Mouse (Mus musculus) intestine, embryonic 16.5 days (tissue): ENCODE results near the gene Krt5. TPM values are rescaled to one million over a fixed set of nuclear protein-coding genes. Genes with fewer than 3 reads are reported as not detected.

Experiments used
- ATAC-seq: fragments of 200-750 bp; cut with Nextera tagmentation; 2 replicates; pipeline ENCODE4 v1.8.0; 2017; ENCODE audit warnings: moderate TSS enrichment, moderate library complexity
- H3K27ac ChIP-seq: fragments of 300-500 bp; sonication (generic); 2 replicates; pipeline ENCODE4 v1.5.1; 2014; ENCODE audit warnings: mild to moderate bottlenecking, low read length
- H3K27me3 ChIP-seq: fragments of 300-500 bp; sonication (generic); replicated peaks from 2 replicates; pipeline ENCODE4 v1.6.1; 2014; ENCODE audit warnings: low read length, control low read depth, mixed read lengths; ENCODE audit not compliant: control insufficient read depth, insufficient read depth
- H3K36me3 ChIP-seq: fragments of 300-500 bp; sonication (generic); 2 replicates; pipeline ENCODE4 v1.6.1; 2014; ENCODE audit warnings: low read length, control low read depth; ENCODE audit not compliant: control insufficient read depth, insufficient read depth
- H3K4me1 ChIP-seq: fragments of 300-500 bp; sonication (generic); 2 replicates; pipeline ENCODE4 v1.6.1; 2014; ENCODE audit warnings: low read length, control low read depth, mixed read lengths; ENCODE audit not compliant: control insufficient read depth, insufficient read depth
- H3K4me2 ChIP-seq: fragments of 300-500 bp; sonication (generic); 2 replicates; pipeline ENCODE4 v1.6.1; 2014; ENCODE audit warnings: low read depth, low read length, control low read depth
- H3K4me3 ChIP-seq: fragments of 300-500 bp; sonication (generic); 2 replicates; pipeline ENCODE4 v1.5.1; 2014; ENCODE audit warnings: mild to moderate bottlenecking, low read length
- H3K9ac ChIP-seq: fragments of 300-500 bp; sonication (generic); 2 replicates; pipeline ENCODE4 v1.6.1; 2014; ENCODE audit warnings: low read depth, low read length
- H3K9me3 ChIP-seq: fragments of 300-500 bp; sonication (generic); 2 replicates; pipeline ENCODE4 v1.6.1; 2016; ENCODE audit warnings: low read length, control low read depth; ENCODE audit not compliant: control insufficient read depth
- WGBS: fragments of 180-500 bp; shearing (Covaris S2); extraction: QIAGEN DNeasy Blood & Tissue Kit; methylation state at CpG from one replicate; pipeline ENCODE4 v1.1.7; 2014; 5-methylcytosine and 5-hydroxymethylcytosine counted together
- polyA plus RNA-seq: library from polyadenylated mRNA; unstranded; fragments of >200 nt; fragmentation: Nextera tagmentation; extraction: Ambion mirVana; gene quantifications from 2 replicates; pipeline ENCODE4 v1.2.1, GENCODE M21; 2015

Gene Krt5
- 0.13 and 0.34 TPM in 2 replicates for polyA plus RNA-seq

DNA sequence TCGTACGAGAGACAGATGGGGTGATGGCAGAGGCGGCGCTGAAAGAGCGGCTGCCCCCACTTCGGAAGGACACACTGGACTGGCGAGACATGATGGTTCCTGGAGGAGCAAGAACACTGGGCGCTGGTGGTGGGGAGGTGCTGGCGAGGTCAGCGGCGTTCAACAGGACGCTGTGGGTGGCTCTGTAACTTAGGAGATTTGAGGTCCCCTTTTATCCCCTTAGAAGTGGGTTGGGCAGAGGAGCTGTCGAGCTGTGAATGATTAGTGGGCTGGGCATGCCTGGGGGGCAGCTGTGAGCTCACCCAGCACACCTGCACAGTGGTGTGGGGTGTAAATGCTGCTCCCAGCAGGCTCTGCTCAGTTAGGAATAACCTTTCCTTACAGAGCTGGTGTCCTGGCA is at the start of gene Krt5:
Krt5 (minus strand) TSS at position 179 of the 400 bp plus-strand sequence.
- H3K27ac ChIP-seq, result no peak within 1 kb of the TSS
- no peak within 1 kb of the TSS for H3K4me3 ChIP-seq
- H3K9me3 ChIP-seq, result no peaks in the 10 kb centered on the region
- H3K9ac ChIP-seq, result no peak within 1 kb of the TSS
- no peaks in the 10 kb centered on the region for H3K27me3 ChIP-seq
- no peak for ATAC-seq
- 64% methylated on average over 13 of the region's 13 CpGs for WGBS
- no peaks in the 10 kb centered on the region for H3K36me3 ChIP-seq
- no peaks in the 10 kb centered on the region for H3K4me1 ChIP-seq
- H3K4me2 ChIP-seq, result no peak within 1 kb of the TSS

DNA sequence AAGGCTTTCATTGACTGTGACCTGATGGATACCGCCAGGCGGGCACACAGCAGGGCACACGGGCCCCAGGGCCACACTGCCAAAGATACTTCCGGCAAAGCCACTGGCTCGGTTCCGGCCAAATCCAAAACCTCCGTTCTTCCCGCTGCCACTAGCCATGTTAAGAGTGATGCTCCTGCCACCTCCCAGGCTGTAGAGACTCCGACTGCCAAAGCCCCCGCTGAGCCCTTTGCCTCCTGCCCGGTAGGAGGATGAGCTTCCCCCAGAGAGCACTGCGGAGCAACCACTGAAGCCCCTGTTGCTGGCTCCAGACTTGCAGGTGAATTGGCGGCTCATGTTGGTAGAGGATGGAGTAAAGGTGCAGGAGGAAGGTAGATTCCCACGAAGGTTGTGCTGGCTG is 30.0 kb upstream of the Krt5 start, which contains the start of gene Krt71:
Krt71 (minus strand) TSS at position 399 of the 400 bp plus-strand sequence.
- no peaks in the 10 kb centered on the region for H3K36me3 ChIP-seq
- H3K27me3 ChIP-seq, result no peaks in the 10 kb centered on the region
- no peak within 1 kb of the TSS for H3K4me3 ChIP-seq
- H3K4me1 ChIP-seq, result no peaks in the 10 kb centered on the region
- WGBS, result 62% methylated on average over 14 of the region's 14 CpGs
- no peak within 1 kb of the TSS for H3K9ac ChIP-seq
- H3K27ac ChIP-seq, result no peak within 1 kb of the TSS
- H3K9me3 ChIP-seq, result no peaks in the 10 kb centered on the region
- ATAC-seq, result no peak
- H3K4me2 ChIP-seq, result no peak within 1 kb of the TSS

DNA sequence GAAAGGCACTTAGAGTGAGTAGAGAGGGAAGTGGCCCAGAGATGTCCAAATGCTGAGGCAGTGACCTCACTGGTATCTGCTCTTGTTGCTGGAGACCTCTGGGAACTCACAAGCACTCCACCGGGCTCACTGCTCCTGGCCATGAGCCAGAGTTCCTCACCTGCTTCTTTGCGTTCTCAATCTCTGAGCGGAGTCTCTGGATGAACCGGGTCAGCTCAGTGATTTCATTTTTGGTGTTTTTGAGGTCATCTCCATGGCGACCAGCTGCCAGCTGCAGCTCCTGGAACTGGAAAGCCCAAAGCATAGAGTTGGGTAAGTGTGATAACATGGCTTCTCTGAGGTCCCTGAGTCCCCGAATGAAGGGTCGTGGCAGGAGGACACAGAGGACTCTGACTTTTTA is 25.1 kb upstream of the Krt5 start:
- Histone ChIP-seq H3K4me3 (no peak overlapping the region), H3K27ac (no peak overlapping the region), H3K9ac (no peak overlapping the region), H3K36me3 (no peaks in the 10 kb centered on the region), H3K9me3 (no peaks in the 10 kb centered on the region), H3K4me2 (no peak overlapping the region), H3K4me1 (no peaks in the 10 kb centered on the region), H3K27me3 (no peaks in the 10 kb centered on the region)
- no peak for ATAC-seq
- WGBS, result 58% methylated on average over 7 of the region's 7 CpGs

DNA sequence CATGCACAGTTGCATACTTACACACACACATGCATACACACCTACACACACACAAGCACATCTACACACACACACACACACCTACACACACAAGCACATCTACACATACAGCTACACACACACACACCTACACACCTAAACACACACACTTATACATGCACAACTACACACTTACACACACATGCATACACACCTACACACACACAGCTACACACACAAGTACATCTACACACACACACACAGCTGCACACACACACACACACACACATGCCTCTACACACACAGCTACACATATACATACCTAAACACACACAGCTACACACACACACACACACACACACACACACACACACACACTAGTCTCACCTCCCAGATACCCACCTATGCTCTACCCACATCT is 18.0 kb upstream of the Krt5 start:
- H3K9ac ChIP-seq, result no peak overlapping the region
- H3K4me3 ChIP-seq, result no peak overlapping the region
- H3K4me1 ChIP-seq, result no peaks in the 10 kb centered on the region
- H3K9me3 ChIP-seq, result no peaks in the 10 kb centered on the region
- H3K4me2 ChIP-seq, result no peak overlapping the region
- ATAC-seq, result no peak
- H3K36me3 ChIP-seq, result no peaks in the 10 kb centered on the region
- H3K27me3 ChIP-seq, result no peaks in the 10 kb centered on the region
- H3K27ac ChIP-seq, result no peak overlapping the region

DNA sequence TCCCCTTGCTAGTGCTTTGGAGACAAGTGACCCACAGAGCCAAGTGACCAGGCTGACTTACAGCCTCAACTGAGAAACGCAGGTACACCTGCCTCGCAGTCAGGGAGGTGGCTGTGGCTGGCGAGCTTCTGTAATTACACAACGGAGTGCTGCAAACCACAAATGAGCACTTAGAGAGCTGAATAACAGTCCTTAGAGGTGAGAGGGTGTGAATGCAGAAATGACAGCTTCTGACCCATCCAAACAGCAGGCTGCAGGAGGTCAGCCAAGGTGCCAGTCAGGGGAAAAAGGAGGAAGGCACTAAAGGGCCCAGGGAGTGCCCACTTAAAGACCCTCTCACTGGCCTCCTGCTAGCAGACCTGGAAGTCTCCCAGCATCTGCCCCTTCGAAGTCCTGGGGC is 12.0 kb upstream of the Krt5 start:
- Histone ChIP-seq H3K27ac (no peak overlapping the region), H3K4me1 (no peaks in the 10 kb centered on the region), H3K9me3 (no peaks in the 10 kb centered on the region), H3K4me2 (no peak overlapping the region), H3K27me3 (no peaks in the 10 kb centered on the region; the same call in 1 of the 2 replicates), H3K9ac (no peak overlapping the region), H3K4me3 (no peak overlapping the region), H3K36me3 (no peaks in the 10 kb centered on the region)
- no peak for ATAC-seq
- WGBS, result 40% methylated on average over 5 of the region's 5 CpGs

DNA sequence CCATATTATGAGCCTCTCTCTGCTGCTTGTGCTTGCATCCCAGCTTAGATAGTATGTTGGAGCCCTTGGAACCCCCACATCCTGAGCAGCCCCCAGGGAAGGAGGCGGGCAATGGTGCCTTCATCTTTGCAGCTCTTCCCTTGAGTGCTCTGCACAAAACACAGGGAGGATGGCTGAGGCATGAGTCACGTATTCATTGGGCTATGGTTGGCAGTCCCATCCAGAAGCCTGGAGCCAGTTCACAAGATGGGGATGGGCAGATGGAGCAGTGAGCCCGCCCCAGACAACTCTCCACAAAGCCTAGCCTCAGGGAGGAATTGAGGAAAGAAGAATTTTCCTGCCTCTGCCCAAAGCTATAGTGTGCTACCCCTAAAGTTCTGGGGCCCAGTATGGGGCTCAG is 3.1 kb upstream of the Krt5 start:
- H3K4me2 ChIP-seq, result no peak overlapping the region

DNA sequence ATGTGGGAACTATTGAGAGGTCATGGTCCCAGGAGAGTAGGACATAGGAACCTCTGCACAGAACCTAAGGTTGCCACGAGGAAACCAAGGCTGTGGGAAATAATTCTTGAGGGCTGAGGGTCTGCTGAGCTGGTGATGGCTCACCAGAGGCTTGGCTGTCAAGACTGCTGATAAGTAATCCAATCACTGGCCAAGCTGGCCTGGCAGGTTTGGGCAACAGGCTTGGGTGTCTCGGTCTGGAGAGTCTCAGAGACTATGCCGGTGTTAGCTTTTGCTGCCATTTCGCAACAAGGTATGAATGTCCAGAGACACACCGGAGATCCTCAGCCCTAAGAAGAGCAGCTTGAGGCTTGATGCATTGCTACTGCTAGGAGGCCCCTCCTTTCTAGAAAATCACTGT is 1.7 kb upstream of the Krt5 start:
- H3K4me3 ChIP-seq, result no peak overlapping the region
- no peak overlapping the region for H3K9ac ChIP-seq
- H3K36me3 ChIP-seq, result no peaks in the 10 kb centered on the region
- H3K27ac ChIP-seq, result no peak overlapping the region
- H3K4me2 ChIP-seq, result no peak overlapping the region
- no peaks in the 10 kb centered on the region for H3K9me3 ChIP-seq
- no peak for ATAC-seq
- H3K27me3 ChIP-seq, result no peaks in the 10 kb centered on the region
- 51% methylated on average over 5 of the region's 5 CpGs for WGBS
- H3K4me1 ChIP-seq, result no peaks in the 10 kb centered on the region

More for the DNA sequence above, 3.1 kb upstream of the Krt5 start:
- WGBS, result 74% methylated on average over 3 of the region's 3 CpGs
- Histone ChIP-seq H3K27ac (no peak overlapping the region), H3K4me3 (no peak overlapping the region), H3K9ac (no peak overlapping the region), H3K27me3 (no peaks in the 10 kb centered on the region), H3K9me3 (no peaks in the 10 kb centered on the region), H3K36me3 (no peaks in the 10 kb centered on the region), H3K4me1 (no peaks in the 10 kb centered on the region)
- ATAC-seq, result no peak

DNA sequence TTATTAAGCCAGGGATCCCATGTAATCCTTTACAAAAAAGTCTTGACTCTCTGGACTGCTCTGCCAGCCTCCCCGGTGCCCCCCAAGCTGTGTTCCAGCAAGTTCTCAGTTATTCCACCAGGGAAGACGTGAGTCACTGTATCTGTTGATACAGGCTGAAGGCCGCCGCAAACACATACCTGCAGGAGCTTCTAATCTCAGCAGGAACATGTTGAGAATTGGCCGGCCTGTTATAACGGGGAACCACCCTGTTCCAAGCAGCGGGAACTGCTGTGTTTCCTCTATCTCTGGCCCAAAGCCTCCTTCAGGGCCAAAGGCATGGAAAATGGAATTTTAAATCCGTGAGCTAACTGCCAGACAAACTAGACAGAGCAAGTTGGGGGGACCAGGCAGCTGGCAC is 1.0 kb upstream of the Krt5 start:
- H3K4me3 ChIP-seq, result no peak overlapping the region
- no peaks in the 10 kb centered on the region for H3K4me1 ChIP-seq
- H3K36me3 ChIP-seq, result no peaks in the 10 kb centered on the region
- H3K9ac ChIP-seq, result no peak overlapping the region
- no peak overlapping the region for H3K4me2 ChIP-seq
- H3K27me3 ChIP-seq, result no peaks in the 10 kb centered on the region
- no peak for ATAC-seq
- H3K9me3 ChIP-seq, result no peaks in the 10 kb centered on the region
- H3K27ac ChIP-seq, result no peak overlapping the region
- WGBS, result 64% methylated on average over 8 of the region's 8 CpGs

DNA sequence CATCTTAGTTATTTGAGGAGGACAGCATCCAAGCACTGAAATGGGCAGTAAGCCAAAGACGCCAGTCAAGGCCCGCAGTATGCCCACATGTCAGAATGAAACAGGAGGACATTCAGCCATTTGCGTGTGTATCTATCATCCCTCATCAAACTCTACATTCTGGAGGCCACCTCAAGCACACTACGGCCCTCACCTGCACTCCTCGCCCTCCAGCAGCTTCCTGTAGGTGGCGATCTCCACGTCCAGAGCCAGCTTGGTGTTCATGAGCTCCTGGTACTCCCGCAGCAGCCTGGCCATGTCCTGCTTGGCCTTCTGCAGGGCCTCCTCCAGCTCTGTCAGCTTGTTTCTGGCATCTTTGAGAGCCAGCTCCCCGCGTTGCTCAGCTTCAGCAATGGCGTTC is 4.0 kb downstream of the Krt5 start:
- Histone ChIP-seq H3K27ac (no peak overlapping the region), H3K4me2 (no peak overlapping the region), H3K36me3 (no peaks in the 10 kb centered on the region), H3K9ac (no peak overlapping the region), H3K9me3 (no peaks in the 10 kb centered on the region), H3K27me3 (no peaks in the 10 kb centered on the region), H3K4me1 (no peaks in the 10 kb centered on the region), H3K4me3 (no peak overlapping the region)
- WGBS, result 70% methylated on average over 11 of the region's 11 CpGs
- ATAC-seq, result no peak

DNA sequence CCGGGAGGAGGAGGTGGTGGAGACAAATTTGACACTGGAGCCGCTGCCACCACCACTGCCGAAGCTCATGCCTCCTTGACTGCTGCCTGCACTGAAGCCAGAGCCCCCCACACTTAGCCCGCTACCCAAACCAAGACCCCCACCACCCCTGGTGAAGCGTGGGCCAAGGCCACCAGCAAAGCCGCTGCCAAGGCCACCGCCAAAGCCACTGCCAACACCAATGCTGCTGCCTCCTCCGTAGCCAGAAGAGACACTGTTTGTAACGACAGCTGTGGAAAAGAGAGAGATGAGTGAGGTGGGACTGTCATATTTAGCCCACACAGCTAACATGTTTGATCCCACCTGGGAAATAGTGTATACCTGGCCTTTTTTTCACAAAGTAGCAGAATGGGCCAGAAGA is 5.2 kb downstream of the Krt5 start:
- Histone ChIP-seq H3K27ac (no peak overlapping the region), H3K4me3 (no peak overlapping the region), H3K27me3 (no peaks in the 10 kb centered on the region), H3K4me1 (no peaks in the 10 kb centered on the region), H3K9me3 (no peaks in the 10 kb centered on the region), H3K9ac (no peak overlapping the region), H3K4me2 (no peak overlapping the region), H3K36me3 (no peaks in the 10 kb centered on the region)
- no peak for ATAC-seq
- 87% methylated on average over 9 of the region's 9 CpGs for WGBS
